Mouse (Mus musculus) C2C12 (cell line): ENCODE results near the gene Pitpnm3.

Source experiments
- CEBPB ChIP-seq: IDR thresholded peaks from one replicate; pipeline ENCODE4 v1.6.1; 2011; ENCODE audit warnings: low read depth, mild to moderate bottlenecking, control low read depth, moderate library complexity
- CTCF ChIP-seq: IDR thresholded peaks from one replicate; pipeline ENCODE4 v1.5.1; 2011; ENCODE audit not compliant: control insufficient read depth, insufficient read depth, insufficient read length
- MAX ChIP-seq: IDR thresholded peaks from one replicate; pipeline ENCODE4 v1.6.1; 2011; ENCODE audit warnings: mild to moderate bottlenecking, control low read depth
- MYOD1 ChIP-seq: IDR thresholded peaks from one replicate; pipeline ENCODE4 v1.6.1; 2011; ENCODE audit warnings: low read depth; ENCODE audit not compliant: control insufficient read depth, insufficient read length
- MYOG ChIP-seq: IDR thresholded peaks from one replicate; pipeline ENCODE4 v1.6.1; 2011; ENCODE audit not compliant: control insufficient read depth, insufficient read length; ENCODE audit errors: extremely low read depth
- USF1 ChIP-seq: IDR thresholded peaks from one replicate; pipeline ENCODE4 v1.6.1; 2011; ENCODE audit warnings: low read depth, mild to moderate bottlenecking, control low read depth, moderate library complexity

GRCm38 (mm10) chr11:72147910-72148309 is 12.3 kb upstream of the Pitpnm3 start:
- TF ChIP-seq USF1 (no peak), CTCF (no peak), MYOG (no peak), MYOD1 (no peak), CEBPB (no peak), MAX (no peak)
